Mouse (Mus musculus): ENCODE measurements around the gene Gm4981. TPM values are rescaled to one million over a fixed set of nuclear protein-coding genes. Genes with fewer than 3 reads are reported as not detected.
"Not testable (repeated sequence)": the region's sequence is repeated elsewhere in the genome, so short reads cannot be mapped to it uniquely, and the experiment has no call there.

Gm4981 gene
- polyA plus RNA-seq, 1 experiment from 2014 or later, result not detected

GRCm38 (mm10) chr10:58234985-58235384 lies 1.5 kb downstream of the Gm4981 start:
- not testable (repeated sequence) for H3K27me3 ChIP-seq (ENCODE audit: control insufficient read depth, insufficient read depth, low read length); H3K4me2 ChIP-seq (ENCODE audit: low read depth, low read length, severe bottlenecking); H3K9ac ChIP-seq (ENCODE audit: low read length); H3K4me1 ChIP-seq (replicated peaks; ENCODE audit: control insufficient read depth, insufficient read depth, low read length); H3K27ac ChIP-seq (ENCODE audit: low read depth, low read length); DNase-seq (ENCODE audit: low spot score); ATAC-seq (replicated peaks; ENCODE audit: low FRiP score); H3K4me3 ChIP-seq (ENCODE audit: low read depth, low read length); H3K36me3 ChIP-seq (ENCODE audit: control insufficient read depth, insufficient read depth, low read length)
- 81% methylated on average over 4 of the region's 4 CpGs for WGBS
- peaks cover 19% of the 10 kb centered on the region for H3K9me3 ChIP-seq (ENCODE audit: control insufficient read depth, low read length)

GRCm38 (mm10) chr10:58233740-58234121 lies 2.8 kb downstream of the Gm4981 start:
- not testable (repeated sequence) for H3K4me2 ChIP-seq (ENCODE audit: low read depth, low read length, severe bottlenecking); H3K9ac ChIP-seq (ENCODE audit: low read length); H3K4me3 ChIP-seq (ENCODE audit: low read depth, low read length); DNase-seq (ENCODE audit: low spot score); ATAC-seq (replicated peaks; ENCODE audit: low FRiP score); H3K27ac ChIP-seq (ENCODE audit: low read depth, low read length); H3K4me1 ChIP-seq (replicated peaks; ENCODE audit: control insufficient read depth, insufficient read depth, low read length); H3K27me3 ChIP-seq (ENCODE audit: control insufficient read depth, insufficient read depth, low read length); H3K36me3 ChIP-seq (ENCODE audit: control insufficient read depth, insufficient read depth, low read length)
- H3K9me3 ChIP-seq (ENCODE audit: control insufficient read depth, low read length), result peaks cover 19% of the 10 kb centered on the region

GRCm38 (mm10) chr10:58233054-58233739 lies 3.3 kb downstream of the Gm4981 start:
- not testable (repeated sequence) for H3K4me3 ChIP-seq (ENCODE audit: low read depth, low read length); H3K27me3 ChIP-seq (ENCODE audit: control insufficient read depth, insufficient read depth, low read length); H3K36me3 ChIP-seq (ENCODE audit: control insufficient read depth, insufficient read depth, low read length); H3K4me1 ChIP-seq (replicated peaks; ENCODE audit: control insufficient read depth, insufficient read depth, low read length); H3K27ac ChIP-seq (ENCODE audit: low read depth, low read length); H3K4me2 ChIP-seq (ENCODE audit: low read depth, low read length, severe bottlenecking); DNase-seq (ENCODE audit: low spot score); H3K9ac ChIP-seq (ENCODE audit: low read length)
- peak; percentile 58 for ATAC-seq (replicated peaks; ENCODE audit: low FRiP score)
- 78% methylated on average over 9 of the region's 10 CpGs for WGBS
- peaks cover 19% of the 10 kb centered on the region for H3K9me3 ChIP-seq (ENCODE audit: control insufficient read depth, low read length)

GRCm38 (mm10) chr10:58232641-58232969 lies 3.9 kb downstream of the Gm4981 start, which contains the start of gene Duxf3:
TSS of gene Duxf3 (minus strand) at chr10:58232675.
- not testable (repeated sequence) for H3K4me1 ChIP-seq (replicated peaks; ENCODE audit: control insufficient read depth, insufficient read depth, low read length)
- ATAC-seq (replicated peaks; ENCODE audit: low FRiP score), result peak; percentile 64

GRCm38 (mm10) chr10:58231779-58232640 lies 4.5 kb downstream of the Gm4981 start:
- H3K27ac ChIP-seq (ENCODE audit: low read depth, low read length); H3K4me1 ChIP-seq (replicated peaks; ENCODE audit: control insufficient read depth, insufficient read depth, low read length); H3K36me3 ChIP-seq (ENCODE audit: control insufficient read depth, insufficient read depth, low read length); H3K4me3 ChIP-seq (ENCODE audit: low read depth, low read length); H3K4me2 ChIP-seq (ENCODE audit: low read depth, low read length, severe bottlenecking); H3K27me3 ChIP-seq (ENCODE audit: control insufficient read depth, insufficient read depth, low read length); H3K9ac ChIP-seq (ENCODE audit: low read length): not testable (repeated sequence)
- peak; percentile 86 for DNase-seq (ENCODE audit: low spot score)
- 89% methylated on average over 31 of the region's 35 CpGs for WGBS
- peaks cover 19% of the 10 kb centered on the region for H3K9me3 ChIP-seq (ENCODE audit: control insufficient read depth, low read length)
- peak; percentile 80 for ATAC-seq (replicated peaks; ENCODE audit: low FRiP score)

More at GRCm38 (mm10) chr10:58232641-58232969, 3.9 kb downstream of the Gm4981 start, which contains the start of gene Duxf3:
- not testable (repeated sequence) for H3K9ac ChIP-seq (ENCODE audit: low read length); H3K4me3 ChIP-seq (ENCODE audit: low read depth, low read length); H3K27ac ChIP-seq (ENCODE audit: low read depth, low read length); H3K36me3 ChIP-seq (ENCODE audit: control insufficient read depth, insufficient read depth, low read length); H3K4me2 ChIP-seq (ENCODE audit: low read depth, low read length, severe bottlenecking); H3K27me3 ChIP-seq (ENCODE audit: control insufficient read depth, insufficient read depth, low read length); DNase-seq (ENCODE audit: low spot score)
- WGBS, result 81% methylated on average over 5 of the region's 8 CpGs
- H3K9me3 ChIP-seq (ENCODE audit: control insufficient read depth, low read length), result peaks cover 19% of the 10 kb centered on the region

GRCm38 (mm10) chr10:58231088-58231487 lies 5.4 kb downstream of the Gm4981 start:
- H3K4me2 ChIP-seq (ENCODE audit: low read depth, low read length, severe bottlenecking); H3K4me3 ChIP-seq (ENCODE audit: low read depth, low read length); H3K27ac ChIP-seq (ENCODE audit: low read depth, low read length); H3K27me3 ChIP-seq (ENCODE audit: control insufficient read depth, insufficient read depth, low read length); H3K9ac ChIP-seq (ENCODE audit: low read length); H3K36me3 ChIP-seq (ENCODE audit: control insufficient read depth, insufficient read depth, low read length); H3K4me1 ChIP-seq (replicated peaks; ENCODE audit: control insufficient read depth, insufficient read depth, low read length): not testable (repeated sequence)
- 87% methylated on average over 5 of the region's 7 CpGs for WGBS
- DNase-seq (ENCODE audit: low spot score) (peak; percentile 67), ATAC-seq (replicated peaks; ENCODE audit: low FRiP score) (peak; percentile 30)
- peaks cover 20% of the 10 kb centered on the region for H3K9me3 ChIP-seq (ENCODE audit: control insufficient read depth, low read length)

- H3K9me3 ChIP-seq (ENCODE audit: control insufficient read depth, low read length), result peaks cover 20% of the 10 kb centered on the region
- 54% methylated on average over 3 of the region's 3 CpGs for WGBS
- H3K4me2 ChIP-seq (ENCODE audit: low read depth, low read length, severe bottlenecking); H3K36me3 ChIP-seq (ENCODE audit: control insufficient read depth, insufficient read depth, low read length); H3K27ac ChIP-seq (ENCODE audit: low read depth, low read length); ATAC-seq (replicated peaks; ENCODE audit: low FRiP score); H3K27me3 ChIP-seq (ENCODE audit: control insufficient read depth, insufficient read depth, low read length); DNase-seq (ENCODE audit: low spot score); H3K4me3 ChIP-seq (ENCODE audit: low read depth, low read length); H3K9ac ChIP-seq (ENCODE audit: low read length); H3K4me1 ChIP-seq (replicated peaks; ENCODE audit: control insufficient read depth, insufficient read depth, low read length): not testable (repeated sequence)
These were observed 6.5 kb downstream of the Gm4981 start for GRCm38 (mm10) chr10:58230021-58230420.

GRCm38 (mm10) chr10:58227798-58228197 lies 8.7 kb downstream of the Gm4981 start:
- WGBS, result 87% methylated on average over 2 of the region's 6 CpGs
- H3K27me3 ChIP-seq (ENCODE audit: control insufficient read depth, insufficient read depth, low read length); H3K4me3 ChIP-seq (ENCODE audit: low read depth, low read length); H3K9ac ChIP-seq (ENCODE audit: low read length); H3K4me1 ChIP-seq (replicated peaks; ENCODE audit: control insufficient read depth, insufficient read depth, low read length); H3K36me3 ChIP-seq (ENCODE audit: control insufficient read depth, insufficient read depth, low read length); ATAC-seq (replicated peaks; ENCODE audit: low FRiP score); DNase-seq (ENCODE audit: low spot score); H3K4me2 ChIP-seq (ENCODE audit: low read depth, low read length, severe bottlenecking); H3K27ac ChIP-seq (ENCODE audit: low read depth, low read length): not testable (repeated sequence)
- peaks cover 18% of the 10 kb centered on the region for H3K9me3 ChIP-seq (ENCODE audit: control insufficient read depth, low read length)
